In the genomic region with DNA sequence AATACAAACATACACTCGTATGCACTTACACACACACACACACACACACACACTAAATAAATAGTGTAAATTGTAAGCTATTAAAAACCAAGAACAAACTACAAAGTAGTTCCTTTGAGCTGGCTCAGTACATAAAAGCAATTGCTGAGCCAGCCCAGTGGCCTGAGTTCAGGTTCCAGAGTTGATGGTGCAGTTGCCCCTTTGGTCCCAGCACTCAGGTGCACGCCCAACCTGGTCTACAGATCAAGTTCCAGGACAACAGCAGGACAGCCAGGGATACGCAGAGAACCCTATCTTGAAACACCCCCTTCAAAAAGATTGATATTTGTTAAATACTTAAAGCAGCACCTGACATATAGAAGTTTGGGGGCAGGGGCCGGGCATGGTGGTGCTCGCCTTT, we compare ENCODE assay signal across 18 mouse cellular contexts.
"Had no signal": no experiment of that assay in that cellular context is flagged by ENCODE, and none has a peak within 500 bp of the region (broad histone marks: within the 10 kb centered on the region; RNA-seq: fewer than 3 reads in every experiment).

No protein-coding gene starts in this region.

- H3K4me3 ChIP-seq: midbrain, embryonic 10.5 days; midbrain, embryonic 12.5 days; myocyte; neural tube, embryonic 13.5 days; neural tube, embryonic 15.5 days had no signal

- H3K4me2 ChIP-seq: lung, embryonic 14.5 days; midbrain, embryonic 12.5 days; neural tube, embryonic 13.5 days; neural tube, embryonic 15.5 days had no signal

- H3K9ac ChIP-seq: lung, embryonic 14.5 days; midbrain, embryonic 12.5 days; neural tube, embryonic 13.5 days; neural tube, embryonic 15.5 days had no signal

- DNase-seq: lung, adult 18-20 months; lung, embryonic 14.5 days; lung, postnatal 10 days; lung, postnatal 4 days; midbrain, embryonic 14.5 days; retina, postnatal 1 day; right cerebral cortex, adult 18-20 months; right cerebral cortex, postnatal 25 days; right cerebral cortex, postnatal 4 days; spleen, adult 18-20 months; thymus, adult 18-20 months; thymus, postnatal 25 days had no signal

- H3K9me3 ChIP-seq: midbrain, embryonic 10.5 days; midbrain, embryonic 12.5 days; neural tube, embryonic 13.5 days; neural tube, embryonic 15.5 days had no signal

- ATAC-seq: midbrain, embryonic 16.5 days had no signal

- H3K36me3 ChIP-seq: midbrain, embryonic 10.5 days; midbrain, embryonic 12.5 days; neural tube, embryonic 13.5 days; neural tube, embryonic 15.5 days had no signal

- H3K27me3 ChIP-seq: neural tube, embryonic 13.5 days; neural tube, embryonic 15.5 days had no signal

- H3K27ac ChIP-seq: midbrain, embryonic 10.5 days; midbrain, embryonic 12.5 days; neural tube, embryonic 13.5 days; neural tube, embryonic 15.5 days had no signal
